Mouse (Mus musculus) limb, embryonic 14.5 days (tissue): ENCODE results near the gene Tmem9b. TPM values are rescaled to one million over a fixed set of nuclear protein-coding genes. Genes with fewer than 3 reads are reported as not detected.

ENCODE experiments used
- ATAC-seq: fragments of 200-750 bp; cut with Nextera tagmentation; 2 replicates; pipeline ENCODE4 v1.8.0; 2017; ENCODE audit warnings: low read depth, moderate number of reproducible peaks, moderate TSS enrichment; ENCODE audit not compliant: low FRiP score
- DNase-seq: peaks from one replicate; pipeline ENCODE4 v3.0.0-alpha.2; 2015; ENCODE audit warnings: low spot score
- H3K27ac ChIP-seq: fragments of 300-500 bp; sonication (generic); replicated peaks from 2 replicates; pipeline ENCODE4 v1.5.1; 2014; ENCODE audit warnings: low read depth, mild to moderate bottlenecking, low read length, moderate library complexity, mixed read lengths
- H3K27me3 ChIP-seq: fragments of 300-500 bp; sonication (generic); 2 replicates; pipeline ENCODE4 v1.6.1; 2014; ENCODE audit warnings: low read length, mixed read lengths; ENCODE audit not compliant: control insufficient read depth, insufficient read depth
- H3K36me3 ChIP-seq: fragments of 300-500 bp; sonication (generic); 2 replicates; pipeline ENCODE4 v1.6.1; 2014; ENCODE audit warnings: mild to moderate bottlenecking, low read length, moderate library complexity, mixed read lengths; ENCODE audit not compliant: control insufficient read depth, insufficient read depth
- H3K4me1 ChIP-seq: fragments of 300-500 bp; sonication (generic); 2 replicates; pipeline ENCODE4 v1.6.1; 2014; ENCODE audit warnings: antibody characterized with exemption, low read length, mixed read lengths; ENCODE audit not compliant: control insufficient read depth, insufficient read depth
- H3K4me2 ChIP-seq: fragments of 300-500 bp; sonication (generic); replicated peaks from 2 replicates; pipeline ENCODE4 v1.6.1; 2014; ENCODE audit warnings: low read depth, mild to moderate bottlenecking, low read length, moderate library complexity; ENCODE audit not compliant: severe bottlenecking
- H3K4me3 ChIP-seq: fragments of 300-500 bp; sonication (generic); replicated peaks from 2 replicates; pipeline ENCODE4 v1.5.1; 2014; ENCODE audit warnings: low read length
- H3K9ac ChIP-seq: fragments of 300-500 bp; sonication (generic); 2 replicates; pipeline ENCODE4 v1.6.1; 2014; ENCODE audit warnings: mild to moderate bottlenecking, low read depth, low read length, moderate library complexity; ENCODE audit not compliant: severe bottlenecking
- H3K9me3 ChIP-seq: fragments of 300-500 bp; sonication (generic); 2 replicates; pipeline ENCODE4 v1.6.1; 2016; ENCODE audit warnings: low read length; ENCODE audit not compliant: control insufficient read depth
- POLR2A ChIP-seq: fragments of 200-500 bp; IDR thresholded peaks from 2 replicates; pipeline ENCODE4 v1.8.0; 2012; ENCODE audit warnings: inconsistent platforms, mild to moderate bottlenecking, moderate library complexity, borderline replicate concordance; ENCODE audit not compliant: insufficient read depth, insufficient read length; ENCODE audit errors: extremely low read depth
- WGBS: fragments of 180-500 bp; shearing (Covaris S2); extraction: QIAGEN DNeasy Blood & Tissue Kit; methylation state at CpG from one replicate; pipeline ENCODE4 v1.1.7; 2014; 5-methylcytosine and 5-hydroxymethylcytosine counted together
- polyA plus RNA-seq, 2 experiments: library from polyadenylated mRNA; depleted of rRNA in 1 of 2; stranded (reverse) in 1 of 2; unstranded in 1 of 2; fragments of >200 nt; fragmentation: Nextera tagmentation in 1 of 2; extraction: Ambion mirVana in 1 of 2; gene quantifications; 2 replicates each; pipeline versions ENCODE4 v1.2.1 to v1.2.3; 2012 to 2014

Gene Tmem9b
- polyA plus RNA-seq, 2 experiments: 38.2 to 69.2 TPM

DNA sequence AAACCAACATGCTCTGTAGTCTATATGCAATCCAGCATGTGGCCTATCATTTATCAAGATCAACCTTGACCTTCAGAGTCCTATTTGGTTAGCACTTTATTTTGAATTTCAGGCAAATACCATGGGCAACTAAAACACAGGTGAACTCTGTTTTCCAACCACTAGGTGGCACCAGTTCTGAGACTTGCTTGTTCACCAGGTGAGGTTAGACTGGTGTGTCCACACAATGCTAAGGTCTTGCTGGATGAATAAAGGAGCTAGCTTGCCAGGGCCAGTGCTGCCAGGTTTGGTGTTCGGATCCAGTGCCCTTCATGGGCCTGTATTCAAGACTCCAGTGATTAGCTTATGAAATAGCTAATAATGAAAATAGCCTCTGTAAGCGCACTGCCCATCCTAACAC lies 40.1 kb upstream of the Tmem9b start:
- no peak overlapping the region for H3K4me2 ChIP-seq
- no peaks in the 10 kb centered on the region for H3K4me1 ChIP-seq
- no peak overlapping the region for H3K9ac ChIP-seq
- ATAC-seq: no peak
- no peaks in the 10 kb centered on the region for H3K9me3 ChIP-seq
- no peak for TF ChIP-seq POLR2A
- no peaks in the 10 kb centered on the region for H3K27me3 ChIP-seq
- no peaks in the 10 kb centered on the region for H3K36me3 ChIP-seq
- DNase-seq: peak; percentile 76
- 73% methylated on average over 2 of the region's 2 CpGs for WGBS
- no peak overlapping the region for H3K4me3 ChIP-seq
- no peak overlapping the region for H3K27ac ChIP-seq

DNA sequence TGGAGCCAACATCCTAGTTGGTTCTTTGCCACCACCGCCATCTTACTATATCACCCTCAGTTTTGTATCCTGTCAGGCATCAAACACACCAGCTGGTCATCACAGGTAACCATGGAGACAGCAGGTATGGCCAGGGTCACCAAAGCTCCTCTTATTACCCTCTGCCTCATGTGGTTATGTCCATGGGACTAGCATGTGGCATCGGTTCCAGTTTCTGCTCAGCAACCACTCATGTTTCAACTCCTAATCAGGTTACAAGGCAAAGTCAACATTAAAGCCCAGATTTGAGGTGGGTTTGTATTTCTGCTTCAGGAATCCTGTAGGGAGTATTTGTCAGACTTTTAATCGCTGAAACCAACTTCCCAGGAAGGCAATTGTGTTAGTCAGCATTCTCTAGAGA lies 38.1 kb upstream of the Tmem9b start:
- H3K9me3 ChIP-seq: no peaks in the 10 kb centered on the region
- H3K36me3 ChIP-seq: no peaks in the 10 kb centered on the region
- ATAC-seq (no peak), DNase-seq (no peak)
- H3K9ac ChIP-seq: no peak overlapping the region
- H3K4me2 ChIP-seq: no peak overlapping the region
- TF ChIP-seq POLR2A: no peak
- WGBS: 72% methylated on average over 3 of the region's 3 CpGs
- H3K4me1 ChIP-seq: no peaks in the 10 kb centered on the region
- H3K27me3 ChIP-seq: no peaks in the 10 kb centered on the region
- no peak overlapping the region for H3K4me3 ChIP-seq
- H3K27ac ChIP-seq: no peak overlapping the region

DNA sequence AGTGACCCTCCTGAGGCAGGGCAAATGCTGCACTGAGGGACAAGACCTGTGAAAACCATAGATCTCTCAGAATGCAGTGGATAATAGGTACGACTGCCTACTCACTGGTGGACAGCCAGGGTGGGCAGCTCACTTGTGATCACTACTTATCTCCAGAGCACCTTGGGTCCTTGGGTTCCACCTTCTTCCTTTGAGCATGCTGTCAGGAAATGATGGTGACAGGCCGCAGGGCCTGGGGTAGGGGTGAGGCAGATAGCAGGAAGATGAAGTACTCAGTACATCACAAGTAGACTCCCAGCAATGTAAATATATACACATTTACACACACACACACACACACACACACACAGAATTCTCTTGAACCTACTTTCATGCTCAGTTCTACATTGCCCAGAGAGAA lies 35.2 kb upstream of the Tmem9b start:
- no peak overlapping the region for H3K9ac ChIP-seq
- no peaks in the 10 kb centered on the region for H3K27me3 ChIP-seq
- H3K36me3 ChIP-seq: no peaks in the 10 kb centered on the region
- H3K27ac ChIP-seq: no peak overlapping the region
- TF ChIP-seq POLR2A: no peak
- H3K9me3 ChIP-seq: no peaks in the 10 kb centered on the region
- H3K4me2 ChIP-seq: no peak overlapping the region
- ATAC-seq: no peak
- 81% methylated on average over 2 of the region's 2 CpGs for WGBS
- H3K4me3 ChIP-seq: no peak overlapping the region
- H3K4me1 ChIP-seq: peaks cover 4% of the 10 kb centered on the region; the same call in 1 of the 2 replicates
- DNase-seq: no peak

DNA sequence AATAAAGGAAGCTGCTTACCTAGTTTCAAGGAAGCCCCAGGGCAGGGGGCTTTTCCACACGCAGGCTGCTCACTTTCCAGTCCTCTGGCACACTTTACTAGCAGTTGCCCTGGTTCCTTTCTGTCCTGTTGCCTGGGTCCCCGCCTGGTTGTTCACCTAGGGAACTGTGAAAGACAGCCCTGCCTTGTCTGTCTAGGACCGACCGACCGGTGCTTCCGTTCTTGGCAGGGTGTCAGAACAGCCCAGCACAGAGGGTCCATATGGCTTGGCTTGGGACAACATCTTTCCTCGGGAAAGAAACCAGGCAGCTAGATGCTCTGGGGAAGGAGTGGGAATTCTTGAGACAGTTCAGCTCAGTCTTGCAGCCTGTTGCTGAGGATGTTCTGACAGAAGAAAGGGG lies 30.6 kb upstream of the Tmem9b start:
- peaks cover 12% of the 10 kb centered on the region for H3K4me1 ChIP-seq
- no peak overlapping the region for H3K4me3 ChIP-seq
- no peak for DNase-seq
- WGBS: 38% methylated on average over 7 of the region's 7 CpGs
- H3K4me2 ChIP-seq: no peak overlapping the region
- H3K36me3 ChIP-seq: no peaks in the 10 kb centered on the region
- H3K9me3 ChIP-seq: no peaks in the 10 kb centered on the region
- no peak overlapping the region for H3K9ac ChIP-seq
- no peak overlapping the region for H3K27ac ChIP-seq
- no peak for TF ChIP-seq POLR2A
- peaks cover 34% of the 10 kb centered on the region for H3K27me3 ChIP-seq
- no peak for ATAC-seq

DNA sequence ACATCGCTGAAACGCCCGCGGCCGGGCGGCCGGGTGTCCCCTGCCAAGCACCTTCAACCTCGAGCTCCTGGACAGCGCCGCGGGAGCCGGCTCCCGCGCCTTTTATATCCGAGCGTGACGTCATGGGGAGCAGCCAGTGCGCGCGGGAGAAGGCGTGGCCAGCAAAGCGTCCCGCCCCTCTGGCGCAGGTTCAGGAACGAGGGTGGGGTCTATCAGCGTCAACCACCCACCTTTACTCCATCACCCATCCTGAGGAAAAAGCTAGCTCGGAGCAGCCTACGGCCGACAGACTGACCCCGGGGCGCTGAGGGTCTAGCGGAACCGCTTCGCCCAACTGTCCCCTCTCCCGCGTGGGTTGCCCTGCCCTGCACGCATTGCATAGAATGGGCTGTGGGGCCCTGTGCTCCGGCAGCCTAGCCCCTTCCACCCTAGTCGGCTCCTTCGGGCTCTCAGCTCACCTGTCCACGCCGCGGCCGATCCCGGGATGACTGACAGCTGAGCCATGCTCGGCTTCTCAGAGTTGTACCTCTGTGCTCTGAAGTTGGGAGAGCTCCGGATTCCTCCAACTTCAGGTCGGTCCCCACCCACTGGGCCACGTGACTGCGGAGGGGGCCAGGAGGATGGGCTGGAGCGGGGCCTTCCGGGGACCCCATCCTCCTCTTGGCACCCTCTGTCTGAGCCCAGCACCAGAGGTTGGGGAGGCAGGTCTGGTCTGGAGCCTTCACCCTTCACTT lies 29.0 kb upstream of the Tmem9b start, which contains the start of gene Nrip3:
Gene Nrip3 (minus strand): TSS at position 556 of the 734 bp plus-strand sequence.
- TF ChIP-seq POLR2A: no peak
- H3K27ac ChIP-seq: no peak within 1 kb of the TSS
- peak; percentile 77 for ATAC-seq
- H3K4me3 ChIP-seq: peak within 1 kb of the TSS; percentile 44
- H3K27me3 ChIP-seq: peaks cover 34% of the 10 kb centered on the region
- H3K36me3 ChIP-seq: no peaks in the 10 kb centered on the region
- peak; percentile 56 for DNase-seq
- peaks cover 12% of the 10 kb centered on the region for H3K4me1 ChIP-seq
- H3K4me2 ChIP-seq: peak within 1 kb of the TSS; percentile 97
- no peaks in the 10 kb centered on the region for H3K9me3 ChIP-seq
- peak within 1 kb of the TSS; percentile 31; the same call in 1 of the 2 replicates for H3K9ac ChIP-seq
- WGBS: 2% methylated on average over 49 of the region's 52 CpGs
